Comparison of ENCODE assay signal across 7 mouse cellular contexts in the genomic region with DNA sequence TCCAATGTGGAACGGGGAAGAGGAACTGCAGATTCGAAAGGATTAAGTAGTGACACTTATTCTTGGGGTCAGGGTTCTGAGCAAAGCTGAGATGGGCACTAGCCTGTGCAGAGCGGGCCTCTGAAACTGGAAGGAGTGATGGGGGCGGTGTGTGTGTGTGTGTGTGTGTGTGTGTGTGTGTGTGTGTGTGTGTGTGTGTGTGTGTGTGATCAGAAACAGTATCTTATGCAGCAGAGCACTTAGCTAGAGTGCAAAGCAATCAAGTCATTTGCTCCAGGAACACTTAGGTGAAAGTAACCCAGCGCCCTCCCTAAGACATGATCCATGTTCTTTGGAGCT. TPM values are rescaled to one million over a fixed set of nuclear protein-coding genes. Genes with fewer than 3 reads are reported as not detected.
DNase-seq lines count a peak whose midpoint lies in the region; ATAC-seq and TF ChIP-seq lines count a peak whose summit lies in the region.

No protein-coding gene starts in this region.

- DNase-seq in liver, adult 2 months (ENCODE audit: extremely low read depth, low read depth, low spot score): no peak
- no peak for DNase-seq in liver
- DNase-seq in NIH3T3 (ENCODE audit: low read depth): peak; percentile 40
- peak; percentile 53 for DNase-seq in splenic B cell, adult 2 months (ENCODE audit: low read depth, low spot score)

- peaks cover 19% of the 10 kb centered on the region for H3K4me1 ChIP-seq in liver, adult 2 months (ENCODE audit: control insufficient read depth, insufficient read depth, low read length)
- no peaks in the 10 kb centered on the region for H3K4me1 ChIP-seq in embryonic fibroblast, embryonic 13.5 days (ENCODE audit: control insufficient read depth, insufficient read depth, low read length)
- peaks cover 27% of the 10 kb centered on the region for H3K4me1 ChIP-seq in limb, embryonic 12.5 days (replicated peaks)

- peak overlapping the region; percentile 75 for H3K4me2 ChIP-seq in limb, embryonic 12.5 days

- no peak for TF ChIP-seq CTCF in liver, adult 2 months (IDR thresholded peaks at IDR 0.05; ENCODE audit: low read depth, low read length)
- TF ChIP-seq CTCF in embryonic fibroblast, embryonic 13.5 days (IDR thresholded peaks at IDR 0.05; ENCODE audit: borderline replicate concordance, insufficient read depth, low read length): no peak

- no peak for ATAC-seq in limb, embryonic 12.5 days (ENCODE audit: insufficient number of reproducible peaks, insufficient read depth, low FRiP score, low TSS enrichment, low read depth)
- ATAC-seq in megakaryocyte progenitor cell, adult 5-6 weeks (replicated peaks; ENCODE audit: poor library complexity): no peak

- H3K36me3 ChIP-seq in liver, adult 2 months (ENCODE audit: control insufficient read depth, insufficient read depth, low read length): no peaks in the 10 kb centered on the region
- no peaks in the 10 kb centered on the region for H3K36me3 ChIP-seq in limb, embryonic 12.5 days
- peaks cover 2% of the 10 kb centered on the region; the same call in 1 of the 2 replicates for H3K36me3 ChIP-seq in splenic B cell, adult 2 months (ENCODE audit: control insufficient read depth, insufficient read depth, low read length, poor library complexity, severe bottlenecking)

- H3K79me2 ChIP-seq in liver, adult 2 months (ENCODE audit: control insufficient read depth, insufficient read depth, low read length): peaks cover 12% of the 10 kb centered on the region; the same call in 1 of the 2 replicates

- WGBS in liver, adult 2 months: 14% methylated on average over 5 of the region's 5 CpGs
- 2% methylated on average over 5 of the region's 5 CpGs for WGBS in limb, embryonic 12.5 days

- peak overlapping the region; percentile 91 for H3K9ac ChIP-seq in liver, adult 2 months (ENCODE audit: low read depth, low read length)
- peak overlapping the region; percentile 84 for H3K9ac ChIP-seq in limb, embryonic 12.5 days (replicated peaks)

- TF ChIP-seq POLR2A in liver, adult 2 months (IDR thresholded peaks at IDR 0.05; ENCODE audit: extremely low read depth, insufficient read depth, low read length): no peak
- TF ChIP-seq POLR2A in embryonic fibroblast, embryonic 13.5 days (IDR thresholded peaks at IDR 0.05; ENCODE audit: low read depth, low read length): no peak

- H3K27ac ChIP-seq in liver, adult 2 months (replicated peaks; ENCODE audit: insufficient read depth, low read depth, low read length): no peak overlapping the region
- peak overlapping the region; percentile 4; the same call in 1 of the 2 replicates for H3K27ac ChIP-seq in embryonic fibroblast, embryonic 13.5 days (ENCODE audit: insufficient read depth, low read length)
- H3K27ac ChIP-seq in limb, embryonic 12.5 days: peak overlapping the region; percentile 96; the same call in 1 of the 2 replicates

- no peaks in the 10 kb centered on the region for H3K9me3 ChIP-seq in limb, embryonic 12.5 days

- H3K27me3 ChIP-seq in liver, adult 2 months (ENCODE audit: control insufficient read depth, insufficient read depth, low read length): no peaks in the 10 kb centered on the region
- H3K27me3 ChIP-seq in limb, embryonic 12.5 days: no peaks in the 10 kb centered on the region
- H3K27me3 ChIP-seq in splenic B cell, adult 2 months (ENCODE audit: control insufficient read depth, insufficient read depth, low read length, poor library complexity, severe bottlenecking): no peaks in the 10 kb centered on the region

- H3K4me3 ChIP-seq in liver, adult 2 months (ENCODE audit: insufficient read depth, low read depth, low read length): peak overlapping the region; percentile 84
- H3K4me3 ChIP-seq in embryonic fibroblast, embryonic 13.5 days (ENCODE audit: insufficient read depth, low read length): peak overlapping the region; percentile 63
- peak overlapping the region; percentile 84 for H3K4me3 ChIP-seq in limb, embryonic 12.5 days (replicated peaks)

RNA-seq across cellular contexts. Expression of gene Ppp3ca, which starts 2.0 kb away (rescaled TPM):
- 21.7 and 23.0 TPM in 2 replicates for total RNA-seq in liver, adult 2 months (2014; rRNA removed)
- 9.0 and 9.8 TPM in 2 replicates for polyA plus RNA-seq in liver, adult 2 months (2012; rRNA removed)
- polyA plus RNA-seq in embryonic fibroblast, embryonic 13.5 days (2011; ENCODE audit: insufficient read length, low read depth, missing spikeins): 66.1 and 77.8 TPM in 2 replicates
- polyA plus RNA-seq in limb, embryonic 12.5 days (2016; fragmentation: Nextera tagmentation; extraction: Ambion mirVana): 110 and 119 TPM in 2 replicates
- total RNA-seq in megakaryocyte progenitor cell, adult 5-6 weeks (2015): 68.8 and 76.0 TPM in 2 replicates
- 60.1 and 63.1 TPM in 2 replicates for total RNA-seq in megakaryocyte progenitor cell, adult 5-6 weeks (2017)

Comparison
In these comparisons a context has a peak if more than half of its experiments do, and no peak if none do; other contexts are left out.
1. DNase-seq: peak in NIH3T3 (single experiment) and splenic B cell, adult 2 months (single experiment); none in liver, adult 2 months (single experiment) and liver (single experiment).
2. Peak in every context shown above with its lines, with median percentiles within 50 percentile points of each other: H3K4me3 ChIP-seq.